Mouse (Mus musculus): ENCODE data around the gene Smim17. TPM values are rescaled to one million over a fixed set of nuclear protein-coding genes. Genes with fewer than 3 reads are reported as not detected.
"Not testable (repeated sequence)": the region's sequence is repeated elsewhere in the genome, so short reads cannot be mapped to it uniquely, and the experiment has no call there.

Gene Smim17
- polyA plus RNA-seq (2016; fragmentation: Nextera tagmentation; extraction: Ambion mirVana), result 0.40 and 0.42 TPM in 2 replicates

DNA sequence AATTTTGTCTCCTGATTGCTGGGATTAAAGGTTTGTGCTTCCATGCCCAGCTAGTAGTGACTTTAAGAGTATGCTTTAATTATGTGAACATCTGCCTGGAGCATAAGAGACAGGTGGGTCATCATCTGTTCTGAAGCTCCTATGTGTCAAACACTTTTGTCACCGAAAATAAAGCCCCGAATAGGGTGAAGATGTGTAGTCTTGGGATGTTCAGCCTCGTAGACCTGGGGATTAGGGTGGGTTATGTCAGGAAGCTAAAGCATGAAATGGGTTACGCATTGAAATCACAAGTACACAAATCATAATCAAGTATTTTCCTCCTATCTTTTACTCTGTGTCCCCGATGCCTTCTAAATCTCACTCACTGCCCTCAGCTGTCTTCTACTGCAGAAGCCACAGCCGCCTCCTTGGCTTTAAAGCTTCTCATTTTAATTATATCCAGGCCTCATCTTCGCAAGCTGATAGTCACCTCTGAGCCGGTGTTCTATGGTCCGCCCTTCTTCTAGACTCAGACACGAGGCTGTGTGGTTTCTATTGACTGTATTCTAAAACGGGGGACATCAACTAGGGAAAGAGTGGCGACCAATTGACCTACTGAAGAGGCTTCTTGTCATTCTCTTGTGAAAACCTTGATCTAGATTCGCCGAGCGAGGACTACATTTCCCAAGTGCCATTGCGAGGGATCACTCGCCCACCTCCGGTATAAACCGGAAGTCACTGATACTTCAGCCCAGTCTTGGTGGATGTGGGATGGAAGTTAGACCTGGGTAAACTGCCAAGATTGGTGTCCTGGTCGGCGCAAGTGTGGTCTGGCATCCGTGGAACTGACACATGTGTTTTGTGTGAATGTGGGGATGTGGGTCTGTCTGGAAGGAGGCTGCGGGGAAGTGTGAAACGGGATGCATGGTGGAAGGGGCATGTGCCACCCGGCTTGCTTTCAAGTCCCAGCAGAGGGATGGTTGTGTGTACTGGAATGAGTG lies at the start of gene Smim17:
Gene Smim17 (plus strand): TSS at position 720 of the 980 bp plus-strand sequence.
- peak; percentile 50 for DNase-seq (ENCODE audit: low spot score)
- WGBS, result 26% methylated on average over 25 of the region's 25 CpGs
- Histone ChIP-seq H3K4me1 (peaks cover 5% of the 10 kb centered on the region), H3K9me3 (no peaks in the 10 kb centered on the region), H3K36me3 (replicated peaks) (peaks cover 29% of the 10 kb centered on the region), H3K27me3 (replicated peaks; ENCODE audit: low read depth, poor library complexity, severe bottlenecking) (no peaks in the 10 kb centered on the region), H3K4me3 (peak within 1 kb of the TSS; percentile 58), H3K27ac (replicated peaks) (0 out of 2 replicates have a peak within 1 kb of the TSS, but pooled peaks have one; percentile 40)

DNA sequence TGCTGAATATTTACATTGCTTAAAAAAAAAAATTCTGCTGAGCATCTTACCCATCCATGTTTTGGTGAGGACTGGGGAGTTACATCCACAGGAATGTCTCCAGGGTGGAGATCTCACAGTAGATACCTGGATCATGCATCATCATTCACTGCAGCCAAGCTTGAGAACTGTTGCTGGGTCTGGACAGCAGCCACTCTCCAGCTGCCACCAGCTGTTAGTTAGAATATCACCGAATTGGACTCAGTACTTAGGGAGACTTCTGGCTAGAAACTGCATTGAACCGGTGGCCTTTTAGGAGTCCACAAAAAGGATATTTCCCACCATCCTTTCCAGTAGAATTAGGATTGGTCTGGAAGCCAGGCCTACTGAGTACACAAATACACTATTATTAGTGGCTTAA lies 40.4 kb upstream of the Smim17 start:
- 76% methylated on average over 2 of the region's 2 CpGs for WGBS

DNA sequence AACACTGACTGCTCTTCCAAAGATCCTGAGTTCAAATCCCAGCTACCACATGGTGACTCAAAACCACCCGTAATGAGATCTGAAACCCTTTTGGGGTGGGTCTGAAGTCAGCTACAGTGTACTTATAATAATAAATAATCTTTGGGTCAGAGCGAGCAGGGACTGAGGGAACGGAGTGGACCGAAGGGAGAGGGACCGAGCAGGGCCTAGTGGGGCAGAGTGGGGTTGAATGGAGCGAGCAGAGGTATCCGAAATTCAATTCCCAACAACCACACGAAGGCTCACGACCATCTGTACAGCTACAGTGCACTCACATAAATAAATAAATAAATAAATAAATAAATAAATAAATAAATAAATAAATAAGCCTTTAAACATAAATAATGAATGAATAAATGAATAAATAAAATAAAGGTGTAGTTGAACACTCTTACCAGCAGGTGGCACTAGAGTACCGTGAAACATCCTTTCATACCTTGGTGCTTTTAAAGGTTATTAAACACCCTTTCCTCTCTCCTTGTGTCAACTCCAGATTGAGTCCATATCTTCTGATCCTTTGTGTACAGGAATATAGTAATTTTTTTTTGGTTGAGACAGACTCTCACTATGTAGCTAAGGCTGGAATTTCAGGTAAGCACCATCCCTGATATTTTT lies 39.5 kb upstream of the Smim17 start:
- Histone ChIP-seq H3K4me1 (peaks cover 11% of the 10 kb centered on the region), H3K4me3 (no peak overlapping the region), H3K9me3 (no peaks in the 10 kb centered on the region), H3K36me3 (replicated peaks) (peaks cover 6% of the 10 kb centered on the region), H3K27me3 (replicated peaks; ENCODE audit: low read depth, poor library complexity, severe bottlenecking) (no peaks in the 10 kb centered on the region), H3K27ac (replicated peaks) (no peak overlapping the region)
- DNase-seq (ENCODE audit: low spot score), result peak; percentile 22
- 54% methylated on average over 10 of the region's 10 CpGs for WGBS

More for the DNA sequence above, 40.4 kb upstream of the Smim17 start:
- Histone ChIP-seq H3K9me3 (no peaks in the 10 kb centered on the region), H3K4me1 (peaks cover 5% of the 10 kb centered on the region; the same call in 1 of the 2 replicates), H3K27ac (replicated peaks) (no peak overlapping the region), H3K4me3 (no peak overlapping the region), H3K36me3 (replicated peaks) (peaks cover 16% of the 10 kb centered on the region), H3K27me3 (replicated peaks; ENCODE audit: low read depth, poor library complexity, severe bottlenecking) (no peaks in the 10 kb centered on the region)
- DNase-seq (ENCODE audit: low spot score), result no peak

DNA sequence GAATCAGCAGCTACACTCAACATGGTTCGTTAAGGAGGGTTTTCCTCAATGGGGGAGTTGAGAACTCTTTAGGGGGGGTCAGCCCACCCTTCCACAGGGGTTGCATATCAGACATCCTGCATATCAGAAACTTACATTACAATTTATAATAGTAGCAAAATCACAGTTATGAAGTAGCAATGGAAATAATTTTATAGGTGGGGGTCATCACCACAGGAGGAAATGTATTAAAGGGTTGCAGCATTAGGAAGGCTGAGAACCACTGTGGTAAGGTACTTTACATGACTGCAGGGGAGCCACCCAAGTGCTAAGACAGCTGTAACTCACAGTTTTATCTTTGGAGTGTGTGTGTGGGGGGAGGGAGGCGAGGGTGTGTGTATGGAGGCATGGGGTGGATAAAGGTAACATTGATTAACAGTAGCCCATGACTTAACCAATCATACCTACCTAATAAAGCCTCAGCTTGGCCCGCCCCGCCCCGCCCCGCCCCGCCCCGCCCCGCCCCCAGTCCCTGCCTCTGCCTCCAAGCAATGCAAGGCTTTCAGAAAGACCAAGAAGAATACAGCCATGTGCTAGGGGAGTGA lies 37.9 kb upstream of the Smim17 start:
- Histone ChIP-seq H3K4me3 (no peak overlapping the region), H3K36me3 (replicated peaks) (no peaks in the 10 kb centered on the region), H3K27me3 (replicated peaks; ENCODE audit: low read depth, poor library complexity, severe bottlenecking) (no peaks in the 10 kb centered on the region), H3K4me1 (peaks cover 12% of the 10 kb centered on the region), H3K9me3 (no peaks in the 10 kb centered on the region), H3K27ac (replicated peaks) (no peak overlapping the region)
- DNase-seq (ENCODE audit: low spot score), result no peak
- WGBS, result 11% methylated on average over 9 of the region's 9 CpGs

DNA sequence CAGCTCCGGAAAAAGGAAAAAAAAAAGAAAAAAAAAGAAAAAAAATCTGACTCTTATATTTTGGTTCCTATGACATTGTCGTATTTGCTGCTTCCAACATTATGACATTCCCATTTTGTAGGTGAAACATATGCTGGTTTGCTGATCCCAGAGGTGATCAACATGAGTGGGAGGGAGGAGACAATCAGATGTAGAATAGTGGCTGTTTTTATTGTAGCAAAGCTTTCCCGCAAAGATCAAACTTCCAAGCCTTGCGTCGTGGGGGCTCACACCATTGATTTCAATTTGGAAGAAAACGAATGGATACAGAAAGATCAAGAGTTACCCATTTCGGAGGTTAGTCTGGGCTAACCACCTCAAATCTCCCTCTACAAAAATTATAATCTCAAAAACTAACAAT lies 36.8 kb upstream of the Smim17 start:
- no peak for DNase-seq (ENCODE audit: low spot score)
- H3K4me3 ChIP-seq, result peak overlapping the region; percentile 66
- peak overlapping the region; percentile 83 for H3K27ac ChIP-seq (replicated peaks)
- WGBS, result 30% methylated on average over 7 of the region's 7 CpGs
- no peaks in the 10 kb centered on the region for H3K9me3 ChIP-seq
- no peaks in the 10 kb centered on the region for H3K36me3 ChIP-seq (replicated peaks)
- H3K27me3 ChIP-seq (replicated peaks; ENCODE audit: low read depth, poor library complexity, severe bottlenecking), result no peaks in the 10 kb centered on the region
- peaks cover 12% of the 10 kb centered on the region for H3K4me1 ChIP-seq

DNA sequence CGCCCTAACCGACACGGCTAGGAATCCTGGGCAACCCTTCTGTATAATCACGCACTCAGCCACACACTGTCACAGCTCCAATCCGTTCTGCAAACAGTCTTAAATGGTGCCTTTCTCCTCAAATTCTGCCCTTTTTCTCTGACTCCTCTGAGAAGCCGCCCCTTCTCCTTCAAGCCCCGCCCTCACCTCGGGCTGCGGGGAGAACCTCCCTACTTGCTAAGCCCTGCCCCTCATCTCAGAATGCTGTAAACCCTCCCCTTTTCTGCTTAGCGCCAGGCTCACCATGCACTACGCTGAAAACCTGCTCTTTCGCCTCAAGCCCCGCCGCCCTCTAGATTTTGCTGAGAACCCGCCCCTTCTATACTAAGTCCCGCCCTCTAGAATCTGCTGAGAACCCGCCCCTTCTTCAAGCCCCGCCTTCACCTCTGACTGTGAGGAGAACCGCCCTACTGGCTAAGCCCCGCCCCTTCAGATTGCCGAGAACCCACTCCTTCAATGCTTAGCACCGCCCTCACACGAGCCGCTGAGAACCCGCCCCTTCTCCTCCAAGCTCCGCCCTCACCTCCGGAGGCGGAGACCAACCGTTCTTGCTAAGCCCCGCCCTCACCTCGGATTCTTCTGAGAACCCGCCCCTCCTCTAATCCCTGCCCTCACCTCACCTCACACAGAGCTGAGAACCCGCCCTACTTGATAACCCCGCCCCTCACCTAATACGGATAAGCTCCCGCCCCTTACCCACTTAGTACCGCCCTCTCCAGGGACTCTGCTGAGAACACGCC lies 36.1 kb upstream of the Smim17 start:
- WGBS, result under 1% methylated on average over 38 of the region's 38 CpGs
- Histone ChIP-seq H3K4me3 (peak overlapping the region; percentile 66), H3K27ac (replicated peaks) (peak overlapping the region; percentile 83), H3K27me3 (replicated peaks; ENCODE audit: low read depth, poor library complexity, severe bottlenecking) (no peaks in the 10 kb centered on the region), H3K4me1 (peaks cover 12% of the 10 kb centered on the region), H3K36me3 (replicated peaks) (no peaks in the 10 kb centered on the region), H3K9me3 (no peaks in the 10 kb centered on the region)
- DNase-seq (ENCODE audit: low spot score), result peak; percentile 98

DNA sequence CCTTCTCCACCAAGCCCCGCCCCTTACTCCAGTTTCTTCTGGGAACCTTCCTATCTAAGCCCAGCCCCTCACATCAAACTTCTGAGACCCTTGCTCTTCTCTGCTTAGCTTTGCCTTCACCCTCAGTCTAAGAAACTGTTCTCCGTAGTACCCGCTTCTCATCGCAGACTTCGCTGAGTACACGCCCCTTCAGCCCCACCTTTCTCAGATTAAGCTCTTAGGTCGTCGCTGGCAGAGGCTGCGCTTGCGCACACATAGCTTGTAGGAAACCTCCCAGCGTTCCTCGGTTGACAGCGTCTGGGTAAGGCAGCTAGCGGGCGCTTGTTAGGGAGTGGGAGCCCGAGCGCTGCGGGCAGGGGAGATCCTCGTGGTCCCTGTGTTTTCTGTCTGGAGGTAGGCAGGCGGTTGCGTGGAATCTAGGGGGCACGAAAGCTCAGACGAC lies 35.4 kb upstream of the Smim17 start, which contains the start of gene Zfp78:
Gene Zfp78 (plus strand): TSS at position 234 of the 442 bp plus-strand sequence.
- H3K4me1 ChIP-seq, result peaks cover 12% of the 10 kb centered on the region
- under 1% methylated on average over 23 of the region's 23 CpGs for WGBS
- no peaks in the 10 kb centered on the region for H3K36me3 ChIP-seq (replicated peaks)
- DNase-seq (ENCODE audit: low spot score), result peak; percentile 90
- peak within 1 kb of the TSS; percentile 66 for H3K4me3 ChIP-seq
- no peaks in the 10 kb centered on the region for H3K9me3 ChIP-seq
- no peaks in the 10 kb centered on the region for H3K27me3 ChIP-seq (replicated peaks; ENCODE audit: low read depth, poor library complexity, severe bottlenecking)
- H3K27ac ChIP-seq (replicated peaks), result peak within 1 kb of the TSS; percentile 83

DNA sequence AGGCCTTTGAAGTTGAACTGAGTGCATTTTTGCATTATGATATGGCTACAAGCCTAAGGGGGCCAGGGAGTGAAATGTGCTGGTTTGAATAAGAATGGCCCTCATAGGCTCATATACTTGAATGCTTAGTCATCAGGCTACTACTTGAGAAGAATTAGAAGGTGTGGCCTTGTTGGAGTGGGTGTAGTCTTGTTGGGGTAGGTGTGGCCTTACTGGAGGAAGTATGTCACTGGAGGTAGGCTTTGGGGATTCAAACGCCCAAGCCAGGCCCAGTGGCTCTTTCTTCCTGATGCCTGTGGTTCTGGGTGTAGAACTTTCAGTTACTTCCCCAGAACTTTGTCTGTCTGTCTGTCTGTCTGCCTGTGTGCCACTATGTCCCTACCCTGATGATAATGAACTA lies 33.8 kb upstream of the Smim17 start:
- Histone ChIP-seq H3K27ac (replicated peaks) (no peak overlapping the region), H3K4me3 (no peak overlapping the region), H3K36me3 (replicated peaks) (no peaks in the 10 kb centered on the region), H3K27me3 (replicated peaks; ENCODE audit: low read depth, poor library complexity, severe bottlenecking) (no peaks in the 10 kb centered on the region), H3K9me3 (no peaks in the 10 kb centered on the region), H3K4me1 (peaks cover 12% of the 10 kb centered on the region)
- 63% methylated on average over 1 of the region's 1 CpGs for WGBS
- no peak for DNase-seq (ENCODE audit: low spot score)

DNA sequence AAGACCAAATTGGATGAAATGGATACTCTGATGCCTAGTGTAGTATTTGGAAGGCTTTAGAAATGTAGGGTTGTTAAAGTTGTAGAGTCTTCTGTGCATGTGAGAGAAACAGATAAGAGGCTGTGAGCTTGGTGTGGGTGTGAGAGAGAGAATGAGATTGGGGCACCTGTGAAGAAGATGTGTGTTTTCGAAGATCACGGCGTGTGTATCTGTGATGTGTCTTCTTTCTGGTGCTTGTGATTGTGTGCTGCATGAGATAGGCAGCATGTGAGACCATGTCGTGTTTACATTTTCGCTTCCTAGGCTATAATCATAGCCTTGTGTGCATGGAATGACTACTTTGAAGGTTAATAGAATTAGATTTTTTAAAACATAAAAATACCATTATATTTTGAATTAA lies 31.3 kb upstream of the Smim17 start:
- DNase-seq (ENCODE audit: low spot score), result no peak
- H3K4me1 ChIP-seq, result peaks cover 7% of the 10 kb centered on the region
- WGBS, result 96% methylated on average over 5 of the region's 5 CpGs
- H3K27me3 ChIP-seq (replicated peaks; ENCODE audit: low read depth, poor library complexity, severe bottlenecking), result no peaks in the 10 kb centered on the region
- no peak overlapping the region for H3K27ac ChIP-seq (replicated peaks)
- no peaks in the 10 kb centered on the region for H3K9me3 ChIP-seq
- H3K36me3 ChIP-seq (replicated peaks), result no peaks in the 10 kb centered on the region
- no peak overlapping the region for H3K4me3 ChIP-seq

DNA sequence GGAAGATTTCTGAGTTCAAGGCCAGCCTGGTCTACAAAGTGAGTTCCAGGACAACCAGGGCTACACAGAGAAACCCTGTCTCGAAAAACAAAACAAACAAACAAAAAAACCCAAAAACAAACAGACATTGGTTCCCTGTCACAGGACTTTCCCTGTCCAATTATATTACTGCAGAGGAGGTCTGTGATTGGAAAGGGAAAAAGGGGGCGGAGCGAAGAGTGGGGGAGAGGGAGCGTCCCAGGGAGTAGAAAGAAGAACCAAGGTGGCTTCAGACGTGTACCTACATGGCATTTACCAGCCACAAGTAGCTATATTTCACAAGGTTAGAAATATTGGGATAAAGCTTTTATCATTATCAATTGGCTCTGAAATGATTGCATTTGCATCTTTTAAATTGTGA lies 30.4 kb upstream of the Smim17 start:
- H3K4me1 ChIP-seq; H3K27ac ChIP-seq (replicated peaks); H3K4me3 ChIP-seq; H3K36me3 ChIP-seq (replicated peaks); H3K9me3 ChIP-seq; H3K27me3 ChIP-seq (replicated peaks; ENCODE audit: low read depth, poor library complexity, severe bottlenecking); DNase-seq (ENCODE audit: low spot score): not testable (repeated sequence)
- WGBS, result 83% methylated on average over 5 of the region's 5 CpGs

DNA sequence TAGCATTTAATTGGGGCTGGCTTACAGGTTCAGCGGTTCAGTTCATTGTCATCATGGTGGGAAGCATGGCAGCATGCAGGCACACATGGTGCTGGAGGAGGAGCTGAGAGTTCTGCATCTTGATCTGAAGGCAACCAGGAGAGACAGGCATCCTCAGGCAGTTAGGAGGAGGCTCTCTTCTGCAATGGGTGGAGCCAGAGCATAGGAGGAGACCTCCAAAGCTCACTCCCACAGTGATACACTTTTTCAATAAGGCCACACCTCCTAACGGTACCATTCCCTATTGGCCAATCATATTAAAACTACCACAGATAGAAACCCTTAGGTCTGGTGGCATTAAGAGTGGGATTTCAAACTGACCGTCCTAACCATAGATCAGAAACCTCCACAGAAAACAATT lies 29.1 kb upstream of the Smim17 start:
- Histone ChIP-seq H3K4me1 (no peaks in the 10 kb centered on the region), H3K9me3 (no peaks in the 10 kb centered on the region), H3K27me3 (replicated peaks; ENCODE audit: low read depth, poor library complexity, severe bottlenecking) (no peaks in the 10 kb centered on the region), H3K4me3 (no peak overlapping the region), H3K36me3 (replicated peaks) (no peaks in the 10 kb centered on the region), H3K27ac (replicated peaks) (no peak overlapping the region)
- 89% methylated on average over 3 of the region's 3 CpGs for WGBS
- DNase-seq (ENCODE audit: low spot score), result no peak

DNA sequence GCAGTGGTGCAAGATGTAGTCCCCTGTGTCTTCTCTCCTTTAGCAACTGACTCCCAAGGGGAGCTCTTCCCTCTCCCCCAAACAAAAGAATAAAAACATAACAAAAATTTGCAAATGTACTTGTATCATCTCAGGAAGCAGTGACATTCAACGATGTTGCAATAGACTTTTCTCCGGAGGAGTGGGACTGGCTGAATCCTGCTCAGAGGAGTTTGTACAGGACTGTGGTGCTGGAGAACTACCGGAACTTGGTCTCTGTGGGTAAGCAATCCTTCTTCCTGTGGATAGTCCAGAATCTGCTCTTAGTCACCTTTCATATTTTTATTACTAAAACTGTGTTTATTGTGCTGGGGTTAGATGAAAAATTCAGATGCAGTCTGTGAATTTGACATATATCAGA lies 25.5 kb upstream of the Smim17 start:
- Histone ChIP-seq H3K9me3 (no peaks in the 10 kb centered on the region), H3K36me3 (replicated peaks) (no peaks in the 10 kb centered on the region), H3K27me3 (replicated peaks; ENCODE audit: low read depth, poor library complexity, severe bottlenecking) (no peaks in the 10 kb centered on the region), H3K4me3 (no peak overlapping the region), H3K27ac (replicated peaks) (no peak overlapping the region), H3K4me1 (no peaks in the 10 kb centered on the region)
- WGBS, result 92% methylated on average over 3 of the region's 3 CpGs
- no peak for DNase-seq (ENCODE audit: low spot score)
